Mouse (Mus musculus): ENCODE data around the gene Slc35d2. TPM values are rescaled to one million over a fixed set of nuclear protein-coding genes. Genes with fewer than 3 reads are reported as not detected.

Gene Slc35d2
- polyA plus RNA-seq, 1 experiment from 2014 or later: 2.5 TPM

Other genes starting within 250 kb of the Slc35d2 start
- gene Hsd17b3, start 40.1 kb downstream of the Slc35d2 start, polyA plus RNA-seq (2016; fragmentation: Nextera tagmentation; extraction: Ambion mirVana): not detected in 2 replicates
- gene Zfp367, start 23.8 kb upstream of the Slc35d2 start, polyA plus RNA-seq (2016; fragmentation: Nextera tagmentation; extraction: Ambion mirVana): 13.5 and 14.0 TPM in 2 replicates
- gene Habp4, start 32.5 kb upstream of the Slc35d2 start, polyA plus RNA-seq (2016; fragmentation: Nextera tagmentation; extraction: Ambion mirVana): 17.4 and 19.5 TPM in 2 replicates
- 28.4 and 32.2 TPM in 2 replicates for gene Cdc14b, start 145.9 kb upstream of the Slc35d2 start, polyA plus RNA-seq (2016; fragmentation: Nextera tagmentation; extraction: Ambion mirVana)
- gene Aaed1, start 183.3 kb upstream of the Slc35d2 start, polyA plus RNA-seq (2016; fragmentation: Nextera tagmentation; extraction: Ambion mirVana): 31.3 and 33.5 TPM in 2 replicates
- 121 and 132 TPM in 2 replicates for gene Ctsl, start 241.5 kb upstream of the Slc35d2 start, polyA plus RNA-seq (2016; fragmentation: Nextera tagmentation; extraction: Ambion mirVana)